ENCODE assay signal across 24 mouse cellular contexts in genomic region chr10:121773813-121774212, GRCm38 (mm10). TPM values are rescaled to one million over a fixed set of nuclear protein-coding genes. Genes with fewer than 3 reads are reported as not detected.
DNase-seq lines count a peak whose midpoint lies in the region; ATAC-seq and TF ChIP-seq lines count a peak whose summit lies in the region.
"Had no signal": no experiment of that assay in that cellular context is flagged by ENCODE, and none has a peak within 500 bp of the region (broad histone marks: within the 10 kb centered on the region; RNA-seq: fewer than 3 reads in every experiment).

No protein-coding gene starts in this region.

- TF ChIP-seq POLR2A in liver, adult 2 months (IDR thresholded peaks at IDR 0.05; ENCODE audit: extremely low read depth, insufficient read depth, low read length): no peak

- WGBS in intestine, postnatal 0 days: 69% methylated on average over 4 of the region's 4 CpGs
- 75% methylated on average over 4 of the region's 4 CpGs for WGBS in intestine, embryonic 15.5 days
- 15% methylated on average over 4 of the region's 4 CpGs for WGBS in liver, adult 2 months
- 40% methylated on average over 4 of the region's 4 CpGs for WGBS in liver, embryonic 15.5 days (ENCODE audit: insufficient replicate concordance)
- 50% methylated on average over 4 of the region's 4 CpGs for WGBS in liver, postnatal 0 days (ENCODE audit: insufficient replicate concordance)

- H3K27me3 ChIP-seq in intestine, postnatal 0 days (replicated peaks; ENCODE audit: control insufficient read depth, insufficient read depth, low read length): no peaks in the 10 kb centered on the region
- no peaks in the 10 kb centered on the region for H3K27me3 ChIP-seq in intestine, embryonic 15.5 days (replicated peaks)
- H3K27me3 ChIP-seq in liver, adult 2 months (ENCODE audit: control insufficient read depth, insufficient read depth, low read length): no peaks in the 10 kb centered on the region
- no peaks in the 10 kb centered on the region for H3K27me3 ChIP-seq in liver, embryonic 15.5 days
- H3K27me3 ChIP-seq in liver, postnatal 0 days (ENCODE audit: insufficient read depth, low read length): no peaks in the 10 kb centered on the region
- H3K27me3 ChIP-seq: CH12.LX; embryonic facial prominence, embryonic 12.5 days; forebrain, embryonic 13.5 days; Patski had no signal

- DNase-seq in liver, adult 2 months (ENCODE audit: extremely low read depth, low read depth, low spot score): peak; percentile 95
- DNase-seq in liver: no peak
- peak; percentile 25 for DNase-seq in liver, postnatal 0 days
- no peak for DNase-seq in layer of hippocampus, adult 8-10 months (ENCODE audit: low spot score in 2 of 2)
- DNase-seq: adrenal gland, adult 8-10 months; adrenal gland, postnatal 14 days; adrenal gland, postnatal 36 days; B cell, adult 2 months; cerebellum, adult 11-12 months; cerebellum, adult 2 months; cerebellum, adult 9-10 months; cerebellum, postnatal 10 days; cerebellum, postnatal 25 days had no signal

- ATAC-seq in intestine, postnatal 0 days: peak; percentile 73
- no peak for ATAC-seq in intestine, embryonic 15.5 days
- ATAC-seq in liver, embryonic 15.5 days (ENCODE audit: insufficient read depth): peak; percentile 31; the same call in 1 of the 2 replicates
- ATAC-seq in liver, postnatal 0 days: peak; percentile 97
- ATAC-seq: activated CD4-positive, CD25-positive, alpha-beta regulatory T cell, adult 4 months; CD4-positive, CD25-positive, alpha-beta regulatory T cell, adult 4 months; forebrain, embryonic 13.5 days; Patski had no signal

- no peaks in the 10 kb centered on the region for H3K79me2 ChIP-seq in liver, adult 2 months (ENCODE audit: control insufficient read depth, insufficient read depth, low read length)

- no peak for TF ChIP-seq EP300 in liver, postnatal 0 days (IDR thresholded peaks at IDR 0.05; ENCODE audit: low read depth)

- no peaks in the 10 kb centered on the region for H3K4me1 ChIP-seq in intestine, postnatal 0 days (replicated peaks; ENCODE audit: control insufficient read depth, insufficient read depth, low read length)
- no peaks in the 10 kb centered on the region for H3K4me1 ChIP-seq in intestine, embryonic 15.5 days (replicated peaks)
- no peaks in the 10 kb centered on the region for H3K4me1 ChIP-seq in liver, adult 2 months (ENCODE audit: control insufficient read depth, insufficient read depth, low read length)
- no peaks in the 10 kb centered on the region; the same call in 1 of the 2 replicates for H3K4me1 ChIP-seq in liver, embryonic 15.5 days (replicated peaks)
- no peaks in the 10 kb centered on the region for H3K4me1 ChIP-seq in liver, postnatal 0 days (ENCODE audit: insufficient read depth)
- H3K4me1 ChIP-seq: embryonic facial prominence, embryonic 12.5 days; forebrain, embryonic 13.5 days had no signal

- no peaks in the 10 kb centered on the region for H3K9me3 ChIP-seq in intestine, postnatal 0 days (ENCODE audit: control insufficient read depth)
- no peaks in the 10 kb centered on the region for H3K9me3 ChIP-seq in intestine, embryonic 15.5 days
- H3K9me3 ChIP-seq in liver, embryonic 15.5 days (replicated peaks): no peaks in the 10 kb centered on the region
- no peaks in the 10 kb centered on the region for H3K9me3 ChIP-seq in liver, postnatal 0 days (ENCODE audit: low read length)
- H3K9me3 ChIP-seq: embryonic facial prominence, embryonic 10.5 days; embryonic facial prominence, embryonic 12.5 days; forebrain, embryonic 13.5 days had no signal

- H3K36me3 ChIP-seq in intestine, postnatal 0 days (ENCODE audit: control insufficient read depth, insufficient read depth): no peaks in the 10 kb centered on the region
- no peaks in the 10 kb centered on the region for H3K36me3 ChIP-seq in intestine, embryonic 15.5 days
- no peaks in the 10 kb centered on the region for H3K36me3 ChIP-seq in liver, adult 2 months (ENCODE audit: control insufficient read depth, insufficient read depth, low read length)
- no peaks in the 10 kb centered on the region for H3K36me3 ChIP-seq in liver, embryonic 15.5 days (replicated peaks)
- H3K36me3 ChIP-seq in liver, postnatal 0 days (replicated peaks; ENCODE audit: insufficient read depth, low read length): no peaks in the 10 kb centered on the region
- H3K36me3 ChIP-seq: embryonic facial prominence, embryonic 10.5 days; embryonic facial prominence, embryonic 12.5 days; G1E had no signal

- TF ChIP-seq CTCF in intestine, postnatal 0 days (IDR thresholded peaks at IDR 0.05; ENCODE audit: low read depth): no peak
- no peak for TF ChIP-seq CTCF in liver, adult 2 months (IDR thresholded peaks at IDR 0.05; ENCODE audit: low read depth, low read length)
- no peak for TF ChIP-seq CTCF in liver, postnatal 0 days (IDR thresholded peaks at IDR 0.05; ENCODE audit: low read depth)

- H3K9ac ChIP-seq in intestine, postnatal 0 days (ENCODE audit: low read depth, low read length): no peak overlapping the region
- H3K9ac ChIP-seq in intestine, embryonic 15.5 days: no peak overlapping the region
- no peak overlapping the region for H3K9ac ChIP-seq in liver, adult 2 months (ENCODE audit: low read depth, low read length)
- H3K9ac ChIP-seq in liver, embryonic 15.5 days: no peak overlapping the region
- H3K9ac ChIP-seq in liver, postnatal 0 days (replicated peaks): no peak overlapping the region
- H3K9ac ChIP-seq: embryonic facial prominence, embryonic 12.5 days; forebrain, embryonic 13.5 days had no signal

- H3K4me2 ChIP-seq in intestine, postnatal 0 days (replicated peaks; ENCODE audit: low read depth): no peak overlapping the region
- H3K4me2 ChIP-seq in intestine, embryonic 15.5 days (replicated peaks): no peak overlapping the region
- H3K4me2 ChIP-seq in liver, embryonic 15.5 days: no peak overlapping the region
- H3K4me2 ChIP-seq in liver, postnatal 0 days (ENCODE audit: low read depth, low read length): no peak overlapping the region
- H3K4me2 ChIP-seq: embryonic facial prominence, embryonic 12.5 days; forebrain, embryonic 13.5 days had no signal

- no peak overlapping the region for H3K4me3 ChIP-seq in intestine, postnatal 0 days (ENCODE audit: low read depth, low read length)
- no peak overlapping the region for H3K4me3 ChIP-seq in intestine, embryonic 15.5 days (replicated peaks)
- H3K4me3 ChIP-seq in liver, adult 2 months (ENCODE audit: insufficient read depth, low read depth, low read length): no peak overlapping the region
- no peak overlapping the region for H3K4me3 ChIP-seq in liver, embryonic 15.5 days (replicated peaks)
- no peak overlapping the region for H3K4me3 ChIP-seq in liver, postnatal 0 days (ENCODE audit: low read depth, low read length)
- H3K4me3 ChIP-seq: embryonic facial prominence, embryonic 10.5 days; embryonic facial prominence, embryonic 12.5 days; forebrain, embryonic 13.5 days had no signal

- no peak overlapping the region for H3K27ac ChIP-seq in intestine, postnatal 0 days (ENCODE audit: low read depth, low read length)
- no peak overlapping the region for H3K27ac ChIP-seq in intestine, embryonic 15.5 days
- H3K27ac ChIP-seq in liver, adult 2 months (replicated peaks; ENCODE audit: insufficient read depth, low read depth, low read length): no peak overlapping the region
- H3K27ac ChIP-seq in liver, embryonic 15.5 days (replicated peaks): no peak overlapping the region
- H3K27ac ChIP-seq in liver, postnatal 0 days (ENCODE audit: low read depth): peak overlapping the region; percentile 50; the same call in 1 of the 2 replicates
- H3K27ac ChIP-seq: embryonic facial prominence, embryonic 10.5 days; embryonic facial prominence, embryonic 12.5 days; forebrain, embryonic 13.5 days had no signal

RNA-seq across cellular contexts. Expression of gene BC048403, which starts 34.1 kb away (rescaled TPM):
- polyA plus RNA-seq in intestine, postnatal 0 days (2015; fragmentation: Nextera tagmentation; extraction: Ambion mirVana): 2.4 and 2.5 TPM in 2 replicates
- polyA plus RNA-seq in intestine, embryonic 15.5 days (2015; fragmentation: Nextera tagmentation; extraction: Ambion mirVana): 3.1 and 3.9 TPM in 2 replicates
- 0.92 and 1.9 TPM in 2 replicates for total RNA-seq in liver, adult 2 months (2014; rRNA removed)
- 3.9 and 5.9 TPM in 2 replicates for polyA plus RNA-seq in liver, adult 2 months (2012; rRNA removed)
- 1.2 and 1.6 TPM in 2 replicates for polyA plus RNA-seq in liver, embryonic 15.5 days (2015; fragmentation: Nextera tagmentation; extraction: Ambion mirVana)
- polyA plus RNA-seq in liver, postnatal 0 days (2015; fragmentation: Nextera tagmentation; extraction: Ambion mirVana): 1.6 and 1.9 TPM in 2 replicates
- 10 to 100 TPM in 1 of 4 experiments, 1 to 10 TPM in 3; 9.1 to 10.8 (median 9.4) TPM for total RNA-seq in layer of hippocampus, adult 8-10 months (2022)

Comparison
In these comparisons a context has a peak if more than half of its experiments do, and no peak if none do; other contexts are left out.
1. DNase-seq: peak in liver, adult 2 months (single experiment) and liver, postnatal 0 days (single experiment); none in liver (single experiment) and layer of hippocampus, adult 8-10 months (0 of 2).